Mouse (Mus musculus) liver, postnatal 0 days (tissue): ENCODE data around the gene Ezr.
A peak's percentile ranks its signal among the peaks of the same experiment; 100 is the strongest.

Experiments used
- CTCF ChIP-seq: sonication (generic); IDR thresholded peaks from 2 replicates; pipeline ENCODE4 v1.5.1; 2016; ENCODE audit warnings: antibody characterized with exemption, low read depth
- EP300 ChIP-seq: IDR thresholded peaks from 2 replicates; pipeline ENCODE4 v1.6.1; 2016; ENCODE audit warnings: antibody characterized with exemption, low read depth, mild to moderate bottlenecking

- TF ChIP-seq EP300 (no peak), CTCF (0 out of 2 replicates have a peak, but pooled peaks have one; percentile 14)
These were observed 46.1 kb upstream of the Ezr start for GRCm38 (mm10) chr17:6828531-6829150.
